Mouse (Mus musculus) limb, embryonic 14.5 days (tissue): Measurements from ENCODE around the gene Mink1. TPM values are rescaled to one million over a fixed set of nuclear protein-coding genes. Genes with fewer than 3 reads are reported as not detected.

Experiments
- ATAC-seq: fragments of 200-750 bp; cut with Nextera tagmentation; 2 replicates; pipeline ENCODE4 v1.8.0; 2017; ENCODE audit warnings: low read depth, moderate number of reproducible peaks, moderate TSS enrichment; ENCODE audit not compliant: low FRiP score
- DNase-seq: peaks from one replicate; pipeline ENCODE4 v3.0.0-alpha.2; 2015; ENCODE audit warnings: low spot score
- H3K27ac ChIP-seq: fragments of 300-500 bp; sonication (generic); replicated peaks from 2 replicates; pipeline ENCODE4 v1.5.1; 2014; ENCODE audit warnings: low read depth, mild to moderate bottlenecking, low read length, moderate library complexity, mixed read lengths
- H3K27me3 ChIP-seq: fragments of 300-500 bp; sonication (generic); 2 replicates; pipeline ENCODE4 v1.6.1; 2014; ENCODE audit warnings: low read length, mixed read lengths; ENCODE audit not compliant: control insufficient read depth, insufficient read depth
- H3K36me3 ChIP-seq: fragments of 300-500 bp; sonication (generic); 2 replicates; pipeline ENCODE4 v1.6.1; 2014; ENCODE audit warnings: mild to moderate bottlenecking, low read length, moderate library complexity, mixed read lengths; ENCODE audit not compliant: control insufficient read depth, insufficient read depth
- H3K4me1 ChIP-seq: fragments of 300-500 bp; sonication (generic); 2 replicates; pipeline ENCODE4 v1.6.1; 2014; ENCODE audit warnings: antibody characterized with exemption, low read length, mixed read lengths; ENCODE audit not compliant: control insufficient read depth, insufficient read depth
- H3K4me2 ChIP-seq: fragments of 300-500 bp; sonication (generic); replicated peaks from 2 replicates; pipeline ENCODE4 v1.6.1; 2014; ENCODE audit warnings: low read depth, mild to moderate bottlenecking, low read length, moderate library complexity; ENCODE audit not compliant: severe bottlenecking
- H3K4me3 ChIP-seq: fragments of 300-500 bp; sonication (generic); replicated peaks from 2 replicates; pipeline ENCODE4 v1.5.1; 2014; ENCODE audit warnings: low read length
- H3K9ac ChIP-seq: fragments of 300-500 bp; sonication (generic); 2 replicates; pipeline ENCODE4 v1.6.1; 2014; ENCODE audit warnings: mild to moderate bottlenecking, low read depth, low read length, moderate library complexity; ENCODE audit not compliant: severe bottlenecking
- H3K9me3 ChIP-seq: fragments of 300-500 bp; sonication (generic); 2 replicates; pipeline ENCODE4 v1.6.1; 2016; ENCODE audit warnings: low read length; ENCODE audit not compliant: control insufficient read depth
- POLR2A ChIP-seq: fragments of 200-500 bp; IDR thresholded peaks from 2 replicates; pipeline ENCODE4 v1.8.0; 2012; ENCODE audit warnings: inconsistent platforms, mild to moderate bottlenecking, moderate library complexity, borderline replicate concordance; ENCODE audit not compliant: insufficient read depth, insufficient read length; ENCODE audit errors: extremely low read depth
- WGBS: fragments of 180-500 bp; shearing (Covaris S2); extraction: QIAGEN DNeasy Blood & Tissue Kit; methylation state at CpG from one replicate; pipeline ENCODE4 v1.1.7; 2014; 5-methylcytosine and 5-hydroxymethylcytosine counted together
- polyA plus RNA-seq, 2 experiments: library from polyadenylated mRNA; depleted of rRNA in 1 of 2; stranded (reverse) in 1 of 2; unstranded in 1 of 2; fragments of >200 nt; fragmentation: Nextera tagmentation in 1 of 2; extraction: Ambion mirVana in 1 of 2; gene quantifications; 2 replicates each; pipeline versions ENCODE4 v1.2.1 to v1.2.3; 2012 to 2014

The Mink1 gene
- polyA plus RNA-seq, 2 experiments, result 19.8 to 91.2 TPM

DNA sequence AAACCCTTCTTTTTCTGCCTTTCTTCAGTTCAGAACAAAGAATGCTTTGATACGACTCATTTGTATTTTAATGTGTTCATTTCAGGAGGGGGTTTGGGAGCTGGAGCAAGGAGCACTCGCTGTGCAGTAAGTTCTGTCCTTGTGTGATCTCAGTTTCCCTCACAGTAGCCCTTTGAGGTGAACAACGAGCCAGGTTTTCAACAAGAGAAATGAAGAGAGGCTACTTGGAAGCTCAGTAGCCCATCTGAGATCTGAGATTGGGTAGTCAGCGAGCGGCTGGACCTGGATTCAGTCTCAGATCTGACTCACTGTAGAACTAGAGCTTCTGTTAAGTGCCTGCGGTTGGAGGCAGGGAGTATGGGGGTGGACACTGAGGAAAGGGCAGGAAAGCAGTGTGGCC lies 11.2 kb downstream of the Mink1 start:
- no peak overlapping the region for H3K9ac ChIP-seq
- H3K27me3 ChIP-seq, result no peaks in the 10 kb centered on the region
- ATAC-seq, result no peak
- no peak overlapping the region for H3K27ac ChIP-seq
- H3K9me3 ChIP-seq, result no peaks in the 10 kb centered on the region
- 69% methylated on average over 6 of the region's 6 CpGs for WGBS
- H3K4me3 ChIP-seq, result no peak overlapping the region
- no peak overlapping the region for H3K4me2 ChIP-seq
- no peak for DNase-seq
- TF ChIP-seq POLR2A, result no peak
- H3K36me3 ChIP-seq, result no peaks in the 10 kb centered on the region
- peaks cover 28% of the 10 kb centered on the region for H3K4me1 ChIP-seq

DNA sequence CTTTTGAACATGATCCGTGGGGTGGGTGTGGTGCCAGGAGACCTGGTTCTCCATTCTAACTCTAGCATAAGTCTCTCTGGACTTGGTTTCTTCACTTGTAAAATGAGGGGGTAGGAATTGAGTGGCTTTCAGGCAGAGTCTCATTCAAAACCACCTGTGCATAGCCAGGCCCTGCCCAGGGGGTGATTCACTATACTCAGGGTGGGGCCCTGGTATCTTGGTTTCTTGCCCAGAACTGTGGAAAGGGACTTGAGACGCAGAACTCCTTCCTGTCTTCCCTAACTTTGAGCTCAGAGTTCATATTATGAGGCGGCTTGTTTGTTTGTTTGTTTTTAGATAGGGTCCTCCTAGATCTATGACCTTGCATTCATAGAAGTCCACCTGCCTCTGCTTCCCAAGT lies 14.5 kb downstream of the Mink1 start:
- no peak overlapping the region for H3K9ac ChIP-seq
- no peak overlapping the region for H3K4me3 ChIP-seq
- no peak for TF ChIP-seq POLR2A
- peaks cover 30% of the 10 kb centered on the region for H3K4me1 ChIP-seq
- ATAC-seq (no peak), DNase-seq (no peak)
- 64% methylated on average over 3 of the region's 3 CpGs for WGBS
- peak overlapping the region; percentile 38; the same call in 1 of the 2 replicates for H3K27ac ChIP-seq
- no peak overlapping the region for H3K4me2 ChIP-seq
- H3K36me3 ChIP-seq, result no peaks in the 10 kb centered on the region
- no peaks in the 10 kb centered on the region for H3K9me3 ChIP-seq
- H3K27me3 ChIP-seq, result no peaks in the 10 kb centered on the region

DNA sequence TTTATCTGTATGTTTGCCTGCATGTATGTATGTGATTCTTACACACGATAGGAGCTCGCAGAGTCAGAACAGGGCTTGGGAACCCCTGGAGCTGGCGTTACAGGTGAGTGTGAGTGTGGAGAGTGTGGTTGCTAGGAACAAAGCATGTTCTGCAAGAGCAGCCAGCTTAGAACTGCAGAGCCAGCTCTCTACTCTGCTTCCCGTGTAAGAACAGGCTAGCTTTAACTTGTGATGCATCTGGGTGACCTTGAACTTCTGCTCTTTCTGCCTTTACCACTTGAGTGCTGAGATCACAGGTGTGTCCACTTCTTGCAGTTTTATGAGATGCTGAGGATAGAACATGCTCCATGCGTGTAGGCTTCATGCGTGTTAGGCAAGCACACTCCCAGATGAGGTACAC lies 16.3 kb downstream of the Mink1 start:
- no peak for TF ChIP-seq POLR2A
- Histone ChIP-seq H3K4me1 (peaks cover 37% of the 10 kb centered on the region), H3K4me3 (no peak overlapping the region), H3K9me3 (no peaks in the 10 kb centered on the region), H3K9ac (no peak overlapping the region), H3K4me2 (no peak overlapping the region), H3K36me3 (no peaks in the 10 kb centered on the region; the same call in 1 of the 2 replicates), H3K27ac (no peak overlapping the region), H3K27me3 (no peaks in the 10 kb centered on the region)
- DNase-seq (no peak), ATAC-seq (no peak)
- WGBS, result 80% methylated on average over 6 of the region's 6 CpGs

DNA sequence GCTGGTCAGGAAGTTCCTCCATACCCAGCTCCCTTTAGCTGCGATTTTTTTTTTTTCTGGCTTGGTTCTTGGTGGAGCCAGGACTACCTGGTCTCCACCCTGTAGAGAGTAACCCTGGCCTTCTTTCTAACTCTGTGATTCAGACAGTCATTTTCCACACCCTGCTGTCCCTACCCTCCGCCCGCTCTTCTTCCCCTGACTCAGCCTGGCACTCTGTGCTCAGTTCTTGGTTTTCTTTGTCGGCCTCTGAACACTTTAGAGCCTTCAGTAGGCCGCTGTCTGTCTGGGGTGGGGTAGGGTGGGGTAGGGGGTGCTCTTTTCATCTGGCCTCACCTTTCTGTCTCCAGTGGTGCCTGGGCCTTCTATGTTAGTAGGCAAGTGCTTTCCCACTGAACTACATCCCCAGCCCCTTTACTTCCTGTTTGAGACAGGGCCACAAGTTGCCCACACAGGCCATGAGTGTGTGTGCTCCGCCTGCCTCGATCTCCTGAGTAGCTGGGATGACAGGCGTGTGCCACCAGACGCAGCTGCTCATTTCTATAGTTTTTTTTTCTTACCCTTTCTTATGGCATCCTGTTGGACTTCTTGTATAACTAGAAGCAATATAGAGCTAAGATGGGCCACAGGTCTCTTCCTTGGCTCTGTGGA lies 17.2 kb downstream of the Mink1 start:
- no peaks in the 10 kb centered on the region for H3K9me3 ChIP-seq
- H3K27ac ChIP-seq, result no peak overlapping the region
- no peaks in the 10 kb centered on the region; the same call in 1 of the 2 replicates for H3K36me3 ChIP-seq
- ATAC-seq (no peak), DNase-seq (no peak)
- H3K4me1 ChIP-seq, result peaks cover 43% of the 10 kb centered on the region
- H3K4me2 ChIP-seq, result no peak overlapping the region
- no peaks in the 10 kb centered on the region for H3K27me3 ChIP-seq
- 79% methylated on average over 9 of the region's 9 CpGs for WGBS
- no peak overlapping the region for H3K4me3 ChIP-seq
- H3K9ac ChIP-seq, result no peak overlapping the region
- TF ChIP-seq POLR2A, result no peak

DNA sequence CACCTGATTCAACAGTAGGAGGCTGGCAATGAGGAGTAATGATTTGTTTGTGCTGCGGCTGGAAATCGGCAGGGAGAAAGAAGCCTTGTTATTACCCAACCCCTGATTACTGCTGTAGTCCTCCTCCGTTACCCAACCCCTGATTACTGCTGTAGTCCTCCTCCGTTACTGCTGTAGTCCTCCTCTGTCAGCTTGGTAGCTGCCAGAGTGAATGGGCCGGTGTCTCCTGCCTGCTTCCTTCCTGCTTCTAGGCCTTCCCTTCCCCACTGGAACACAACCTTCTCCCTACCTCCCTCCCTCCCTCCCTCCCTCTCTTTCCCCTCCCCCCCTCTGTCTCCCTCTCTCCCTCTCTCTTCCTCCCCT lies 17.7 kb downstream of the Mink1 start:
- Histone ChIP-seq H3K36me3 (no peaks in the 10 kb centered on the region; the same call in 1 of the 2 replicates), H3K27me3 (no peaks in the 10 kb centered on the region), H3K27ac (no peak overlapping the region), H3K4me1 (peaks cover 48% of the 10 kb centered on the region), H3K4me3 (no peak overlapping the region), H3K9me3 (no peaks in the 10 kb centered on the region), H3K4me2 (no peak overlapping the region), H3K9ac (no peak overlapping the region)
- TF ChIP-seq POLR2A, result no peak
- DNase-seq (no peak), ATAC-seq (no peak)
- 47% methylated on average over 5 of the region's 5 CpGs for WGBS
